8 mouse cellular contexts compared by ENCODE assay signal in the genomic region with DNA sequence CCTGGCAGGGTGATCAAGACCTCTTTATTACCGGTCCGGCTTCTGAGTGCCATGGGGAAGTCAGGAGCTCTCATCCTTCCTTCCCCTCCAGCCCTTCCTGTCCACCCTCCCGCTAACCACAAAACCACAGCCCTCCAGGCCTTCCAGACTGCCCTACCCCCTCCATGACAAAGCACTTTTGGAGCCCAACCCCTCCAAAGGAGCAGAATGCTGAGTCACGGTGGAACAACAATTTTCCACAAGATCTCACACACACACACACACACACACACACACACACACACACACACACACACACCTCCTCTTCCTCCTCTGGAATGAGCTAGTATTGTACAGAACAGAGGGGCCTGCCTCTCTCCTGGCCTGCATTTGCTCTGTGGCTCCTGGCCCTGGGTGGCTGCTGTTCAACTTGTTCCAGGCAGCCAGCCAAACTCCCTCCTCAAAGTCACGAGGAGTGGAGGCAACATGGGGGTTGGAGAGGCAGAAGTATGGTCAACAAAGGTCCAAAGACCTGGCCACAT. TPM values are rescaled to one million over a fixed set of nuclear protein-coding genes. Genes with fewer than 3 reads are reported as not detected.
DNase-seq lines count a peak whose midpoint lies in the region; ATAC-seq and TF ChIP-seq lines count a peak whose summit lies in the region.

No protein-coding gene starts in this region.

- H3K4me1 ChIP-seq in midbrain, embryonic 11.5 days (ENCODE audit: control insufficient read depth, insufficient read depth, low read length): peaks cover 2% of the 10 kb centered on the region
- peaks cover 10% of the 10 kb centered on the region for H3K4me1 ChIP-seq in midbrain, embryonic 14.5 days (ENCODE audit: control insufficient read depth, insufficient read depth, low read length)
- peaks cover 15% of the 10 kb centered on the region for H3K4me1 ChIP-seq in bone marrow, adult 2 months (ENCODE audit: control insufficient read depth, insufficient read depth, low read length)
- H3K4me1 ChIP-seq in spleen, adult 2 months (ENCODE audit: control insufficient read depth, insufficient read depth, insufficient read length): peaks cover 5% of the 10 kb centered on the region; the same call in 1 of the 2 replicates

- H3K9ac ChIP-seq in midbrain, embryonic 11.5 days (ENCODE audit: low read length): no peak overlapping the region
- no peak overlapping the region for H3K9ac ChIP-seq in midbrain, embryonic 14.5 days (replicated peaks; ENCODE audit: low read length)

- H3K4me3 ChIP-seq in midbrain, embryonic 11.5 days (ENCODE audit: low read depth, low read length): no peak overlapping the region
- H3K4me3 ChIP-seq in midbrain, embryonic 14.5 days (replicated peaks; ENCODE audit: low read depth, low read length): no peak overlapping the region
- H3K4me3 ChIP-seq in bone marrow, adult 2 months (replicated peaks; ENCODE audit: control insufficient read depth, low read depth, low read length): no peak overlapping the region
- H3K4me3 ChIP-seq in spleen, adult 2 months (ENCODE audit: extremely low read depth, insufficient read depth, insufficient read length): no peak overlapping the region

- H3K9me3 ChIP-seq in midbrain, embryonic 11.5 days (ENCODE audit: control insufficient read depth, low read length): no peaks in the 10 kb centered on the region
- H3K9me3 ChIP-seq in midbrain, embryonic 14.5 days (ENCODE audit: control insufficient read depth, low read length): no peaks in the 10 kb centered on the region

- H3K27ac ChIP-seq in midbrain, embryonic 11.5 days (ENCODE audit: low read depth, low read length): no peak overlapping the region
- no peak overlapping the region for H3K27ac ChIP-seq in midbrain, embryonic 14.5 days (replicated peaks; ENCODE audit: low read depth, low read length)
- H3K27ac ChIP-seq in bone marrow, adult 2 months (ENCODE audit: control insufficient read depth, insufficient read depth, low read depth, low read length, poor library complexity): peak overlapping the region; percentile 56
- peak overlapping the region; percentile 65 for H3K27ac ChIP-seq in spleen, adult 2 months (ENCODE audit: insufficient read depth, low read length)

- H3K27me3 ChIP-seq in midbrain, embryonic 11.5 days (ENCODE audit: control insufficient read depth, insufficient read depth, low read length): no peaks in the 10 kb centered on the region
- H3K27me3 ChIP-seq in midbrain, embryonic 14.5 days (ENCODE audit: control insufficient read depth, insufficient read depth, low read length): no peaks in the 10 kb centered on the region
- no peaks in the 10 kb centered on the region for H3K27me3 ChIP-seq in spleen, adult 2 months (ENCODE audit: control insufficient read depth, insufficient read depth, low read length)

- WGBS in midbrain, embryonic 11.5 days: 69% methylated on average over 5 of the region's 5 CpGs
- WGBS in midbrain, embryonic 14.5 days: 65% methylated on average over 5 of the region's 5 CpGs
- WGBS in bone marrow, adult 2 months: 3% methylated on average over 5 of the region's 5 CpGs
- WGBS in spleen, adult 2 months: 20% methylated on average over 5 of the region's 5 CpGs

- ATAC-seq in midbrain, embryonic 11.5 days (ENCODE audit: low FRiP score): no peak
- ATAC-seq in midbrain, embryonic 14.5 days (ENCODE audit: low FRiP score, low TSS enrichment): no peak

- H3K4me2 ChIP-seq in midbrain, embryonic 11.5 days: no peak overlapping the region
- no peak overlapping the region for H3K4me2 ChIP-seq in midbrain, embryonic 14.5 days (ENCODE audit: low read length)

- no peak for TF ChIP-seq CTCF in bone marrow, adult 2 months (IDR thresholded peaks at IDR 0.05; ENCODE audit: control insufficient read depth, insufficient read depth, low read length)
- no peak for TF ChIP-seq CTCF in spleen, adult 2 months (IDR thresholded peaks at IDR 0.05; ENCODE audit: extremely low read depth, insufficient read depth, insufficient read length, insufficient replicate concordance)

- TF ChIP-seq POLR2A in bone marrow, adult 2 months (IDR thresholded peaks at IDR 0.05; ENCODE audit: borderline replicate concordance, control insufficient read depth, low read depth, low read length): no peak
- TF ChIP-seq POLR2A in spleen, adult 2 months (IDR thresholded peaks at IDR 0.05; ENCODE audit: low read depth, low read length): no peak

- no peaks in the 10 kb centered on the region for H3K36me3 ChIP-seq in midbrain, embryonic 11.5 days (ENCODE audit: control insufficient read depth, insufficient read depth, low read length)
- H3K36me3 ChIP-seq in midbrain, embryonic 14.5 days (ENCODE audit: control insufficient read depth, insufficient read depth, low read length): no peaks in the 10 kb centered on the region
- no peaks in the 10 kb centered on the region for H3K36me3 ChIP-seq in spleen, adult 2 months (ENCODE audit: control insufficient read depth, insufficient read depth, low read length)

- peak; percentile 77 for DNase-seq in midbrain, embryonic 11.5 days (ENCODE audit: low spot score, missing footprints)
- DNase-seq in midbrain, embryonic 14.5 days: no peak
- DNase-seq in gastrocnemius, postnatal 25 days: peak; percentile 84
- peak; percentile 91 for DNase-seq in kidney, postnatal 10 days
- peak; percentile 90 to 92 for DNase-seq in lung, adult 18-20 months
- DNase-seq in spleen, adult 2 months (ENCODE audit: low read depth in 1 of 2, low spot score in 2 of 2): no peak
- no peak for DNase-seq in thymus, postnatal 0 days (ENCODE audit: low spot score)

RNA-seq across cellular contexts. Expression of a gene that starts 1.9 kb away (rescaled TPM):
- 1,347 and 1,422 TPM in 2 replicates for polyA plus RNA-seq in midbrain, embryonic 11.5 days (2014; fragmentation: Nextera tagmentation; extraction: Ambion mirVana)
- 1,308 and 1,477 TPM in 2 replicates for polyA plus RNA-seq in midbrain, embryonic 14.5 days (2014; fragmentation: Nextera tagmentation; extraction: Ambion mirVana)
- 1,509 and 1,706 TPM in 2 replicates for polyA plus RNA-seq in bone marrow, adult 2 months (2011; ENCODE audit: insufficient read depth, insufficient read length, low replicate concordance, missing spikeins)
- 1,000 to 10,000 TPM; 1,951 to 1,957 TPM for total RNA-seq in gastrocnemius, postnatal 25 days (2021)
- 3,609 and 4,045 TPM in 2 replicates for polyA plus RNA-seq in spleen, adult 2 months (2012; rRNA removed)
- polyA plus RNA-seq in thymus, postnatal 0 days (2015; fragmentation: Nextera tagmentation; extraction: Ambion mirVana): 2,555 and 2,649 TPM in 2 replicates

RNA-seq across cellular contexts. Expression of a gene that starts 22.9 kb away (rescaled TPM):
- polyA plus RNA-seq in midbrain, embryonic 11.5 days (2014; fragmentation: Nextera tagmentation; extraction: Ambion mirVana): 1.3 and 1.5 TPM in 2 replicates
- 2.1 and 2.5 TPM in 2 replicates for polyA plus RNA-seq in midbrain, embryonic 14.5 days (2014; fragmentation: Nextera tagmentation; extraction: Ambion mirVana)
- polyA plus RNA-seq in bone marrow, adult 2 months (2011; ENCODE audit: insufficient read depth, insufficient read length, low replicate concordance, missing spikeins): not detected in 2 replicates
- total RNA-seq in gastrocnemius, postnatal 25 days (2021): under 1 TPM; 0.21 to 0.26 TPM
- polyA plus RNA-seq in spleen, adult 2 months (2012; rRNA removed): 0.14 and 0.20 TPM in 2 replicates
- 0.39 and 0.54 TPM in 2 replicates for polyA plus RNA-seq in thymus, postnatal 0 days (2015; fragmentation: Nextera tagmentation; extraction: Ambion mirVana)

RNA-seq across cellular contexts. Expression of a gene that starts 23.0 kb away (rescaled TPM):
- polyA plus RNA-seq in midbrain, embryonic 11.5 days (2014; fragmentation: Nextera tagmentation; extraction: Ambion mirVana): 36.8 and 40.1 TPM in 2 replicates
- 13.3 and 19.2 TPM in 2 replicates for polyA plus RNA-seq in midbrain, embryonic 14.5 days (2014; fragmentation: Nextera tagmentation; extraction: Ambion mirVana)
- 89.7 and 115 TPM in 2 replicates for polyA plus RNA-seq in bone marrow, adult 2 months (2011; ENCODE audit: insufficient read depth, insufficient read length, low replicate concordance, missing spikeins)
- 1 to 10 TPM; 6.0 to 6.5 TPM for total RNA-seq in gastrocnemius, postnatal 25 days (2021)
- polyA plus RNA-seq in spleen, adult 2 months (2012; rRNA removed): 73.5 and 77.8 TPM in 2 replicates
- 12.6 and 13.3 TPM in 2 replicates for polyA plus RNA-seq in thymus, postnatal 0 days (2015; fragmentation: Nextera tagmentation; extraction: Ambion mirVana)

Comparison
In these comparisons a context has a peak if more than half of its experiments do, and no peak if none do; other contexts are left out.
1. DNase-seq: peak in midbrain, embryonic 11.5 days (single experiment), gastrocnemius, postnatal 25 days (single experiment), kidney, postnatal 10 days (single experiment) and lung, adult 18-20 months (2 of 2); none in midbrain, embryonic 14.5 days (single experiment), spleen, adult 2 months (0 of 2) and thymus, postnatal 0 days (single experiment).
2. H3K27ac ChIP-seq: peak in bone marrow, adult 2 months (single experiment) and spleen, adult 2 months (single experiment); none in midbrain, embryonic 11.5 days (single experiment) and midbrain, embryonic 14.5 days (single experiment).